Mouse (Mus musculus): ENCODE data around the gene Sh3bp1. TPM values are rescaled to one million over a fixed set of nuclear protein-coding genes. Genes with fewer than 3 reads are reported as not detected.
A peak's percentile ranks its signal among the peaks of the same experiment; 100 is the strongest.

Gene Sh3bp1
- total RNA-seq (2021): 6.6 and 15.2 TPM in 2 replicates
- long read RNA-seq, experiment 1, transcript Sh3bp1-201 (18 exons, 2,375 nt): major isoform, 5 of 9 reads
- long read RNA-seq, experiment 1, partial matches to known transcripts: 3 of 9 reads
- long read RNA-seq, experiment 1, other reads (novel, unspliced or antisense): 1 of 9 reads
- long read RNA-seq, experiment 2, partial matches to known transcripts: 1 of 5 reads
- long read RNA-seq, experiment 2, other reads (novel, unspliced or antisense): 1 of 5 reads

- peak; percentile 81 for DNase-seq
Measured at GRCm38 (mm10) chr15:78899740-78900584, at the start of gene Sh3bp1. Gene Sh3bp1 (plus strand): TSS chr15:78899768.

- no peak for DNase-seq
Measured at GRCm38 (mm10) chr15:78850059-78850824, 49.3 kb upstream of the Sh3bp1 start.

- DNase-seq: no peak
Measured at GRCm38 (mm10) chr15:78850944-78851343, 48.6 kb upstream of the Sh3bp1 start.

- peak; percentile 95 for DNase-seq
Measured at GRCm38 (mm10) chr15:78851505-78852153, 47.9 kb upstream of the Sh3bp1 start.

GRCm38 (mm10) chr15:78855303-78855965 is 44.1 kb upstream of the Sh3bp1 start, which contains the start of gene Lgals2:
Gene Lgals2 (minus strand): TSS chr15:78855529.
- DNase-seq: no peak

GRCm38 (mm10) chr15:78857009-78857408 is 42.6 kb upstream of the Sh3bp1 start:
- peak; percentile 79 for DNase-seq

GRCm38 (mm10) chr15:78859311-78859710 is 40.3 kb upstream of the Sh3bp1 start:
- DNase-seq: no peak

GRCm38 (mm10) chr15:78859714-78860113 is 39.9 kb upstream of the Sh3bp1 start:
- DNase-seq: no peak

GRCm38 (mm10) chr15:78862280-78862679 is 37.3 kb upstream of the Sh3bp1 start:
- DNase-seq: no peak

GRCm38 (mm10) chr15:78863154-78863553 is 36.4 kb upstream of the Sh3bp1 start:
- no peak for DNase-seq

- no peak for DNase-seq
Measured at GRCm38 (mm10) chr15:78863852-78864253, 35.7 kb upstream of the Sh3bp1 start.

GRCm38 (mm10) chr15:78868398-78868797 is 31.2 kb upstream of the Sh3bp1 start:
- DNase-seq: no peak

- DNase-seq: no peak
Measured at GRCm38 (mm10) chr15:78868826-78869233, 30.7 kb upstream of the Sh3bp1 start.

- DNase-seq: peak; percentile 61
Measured at GRCm38 (mm10) chr15:78869775-78870174, 29.8 kb upstream of the Sh3bp1 start.

GRCm38 (mm10) chr15:78872021-78872608 is 27.5 kb upstream of the Sh3bp1 start:
- DNase-seq: no peak

GRCm38 (mm10) chr15:78873803-78874435 is 25.6 kb upstream of the Sh3bp1 start:
- DNase-seq: peak; percentile 63

GRCm38 (mm10) chr15:78874989-78875388 is 24.6 kb upstream of the Sh3bp1 start:
- DNase-seq: no peak

GRCm38 (mm10) chr15:78875537-78875936 is 24.0 kb upstream of the Sh3bp1 start:
- no peak for DNase-seq

GRCm38 (mm10) chr15:78876258-78876696 is 23.3 kb upstream of the Sh3bp1 start:
- DNase-seq: peak; percentile 92

- DNase-seq: peak; percentile 95
Measured at GRCm38 (mm10) chr15:78876991-78877809, 22.4 kb upstream of the Sh3bp1 start, which contains the start of gene Gga1. Gene Gga1 (plus strand): TSS chr15:78877190.

All from adrenal gland, postnatal 14 days (tissue).